Mouse (Mus musculus): ENCODE measurements at regions not wholly inside any gene's neighbourhood (a gene's known extent, or its start where the extent isn't known, plus 50 kb on each side); places are given as distances from the start of the nearest gene placed in this dataset.

DNA sequence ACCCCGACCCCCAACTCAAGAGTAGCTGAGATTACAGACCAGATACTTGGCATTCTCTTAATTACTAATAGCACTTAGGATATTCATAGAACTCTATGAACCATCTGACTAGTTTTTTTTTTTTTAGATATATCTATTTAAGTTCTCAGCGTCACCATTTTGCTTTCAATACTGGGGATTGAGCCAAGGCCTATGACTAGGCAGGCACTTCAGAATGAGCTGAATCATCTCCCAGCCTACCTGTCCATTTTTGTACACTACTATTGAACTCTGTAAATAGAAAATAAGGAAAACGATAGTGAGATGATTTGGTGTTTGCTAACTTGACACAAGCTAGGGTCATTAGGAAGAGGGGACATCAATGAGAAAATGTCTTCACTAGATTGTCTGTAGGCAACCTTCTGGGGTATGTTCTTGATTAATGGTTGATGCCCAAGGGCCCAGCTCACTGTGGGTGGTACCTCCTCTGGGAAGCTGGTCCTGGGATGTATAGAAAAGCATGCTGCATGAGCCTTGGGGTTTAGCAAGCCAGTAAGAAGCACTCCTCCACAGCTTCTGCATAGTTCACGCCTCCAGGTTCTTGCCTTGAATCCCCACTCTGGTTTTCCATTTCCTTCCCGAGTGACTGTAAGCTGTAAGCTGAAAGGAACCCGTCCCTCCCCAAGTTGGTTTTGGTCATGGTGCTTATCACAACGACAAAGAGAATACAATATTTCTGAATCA, 603.5 kb upstream of the Arpp21 start:
- Histone ChIP-seq H3K4me3 (replicated peaks; ENCODE audit: low read length) (no peak overlapping the region), H3K36me3 (ENCODE audit: insufficient read depth, low read length) (no peaks in the 10 kb centered on the region), H3K9me3 (ENCODE audit: low read length) (no peaks in the 10 kb centered on the region), H3K27me3 (ENCODE audit: insufficient read depth, low read length) (no peaks in the 10 kb centered on the region), H3K4me1 (replicated peaks; ENCODE audit: low read depth, low read length) (no peaks in the 10 kb centered on the region)
- TF ChIP-seq CTCF (conservative IDR thresholded peaks at IDR 0.05; ENCODE audit: low read length) = no peak
- TF ChIP-seq NANOG (IDR thresholded peaks at IDR 0.05; ENCODE audit: borderline replicate concordance, low read length) = no peak
- no peak for TF ChIP-seq POU5F1 (IDR thresholded peaks at IDR 0.05; ENCODE audit: borderline replicate concordance, low read length)

DNA sequence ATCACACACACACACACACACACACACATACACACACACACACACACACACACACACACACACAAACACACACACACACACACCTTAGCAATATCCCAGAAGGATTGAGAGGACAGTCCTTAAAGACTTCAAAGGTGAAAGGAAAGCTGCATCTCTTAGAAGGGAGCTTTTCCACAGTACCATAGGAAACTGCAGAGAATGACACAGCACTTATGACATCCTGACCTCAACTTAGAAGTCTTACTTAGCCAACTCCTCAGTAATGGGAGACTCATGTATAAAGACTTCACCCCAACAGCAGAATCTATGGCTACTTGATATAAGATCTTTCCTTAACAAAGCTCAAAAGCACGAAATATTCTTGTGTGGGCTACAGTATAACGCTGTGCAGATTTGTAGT, 601.8 kb upstream of the Arpp21 start:
- H3K4me3 ChIP-seq (replicated peaks; ENCODE audit: low read length) = no peak overlapping the region
- H3K27me3 ChIP-seq (ENCODE audit: insufficient read depth, low read length) = no peaks in the 10 kb centered on the region
- TF ChIP-seq CTCF (conservative IDR thresholded peaks at IDR 0.05; ENCODE audit: low read length) (no peak), POU5F1 (IDR thresholded peaks at IDR 0.05; ENCODE audit: borderline replicate concordance, low read length) (no peak), NANOG (IDR thresholded peaks at IDR 0.05; ENCODE audit: borderline replicate concordance, low read length) (no peak)
- no peaks in the 10 kb centered on the region for H3K9me3 ChIP-seq (ENCODE audit: low read length)
- no peaks in the 10 kb centered on the region for H3K36me3 ChIP-seq (ENCODE audit: insufficient read depth, low read length)
- no peaks in the 10 kb centered on the region for H3K4me1 ChIP-seq (replicated peaks; ENCODE audit: low read depth, low read length)

DNA sequence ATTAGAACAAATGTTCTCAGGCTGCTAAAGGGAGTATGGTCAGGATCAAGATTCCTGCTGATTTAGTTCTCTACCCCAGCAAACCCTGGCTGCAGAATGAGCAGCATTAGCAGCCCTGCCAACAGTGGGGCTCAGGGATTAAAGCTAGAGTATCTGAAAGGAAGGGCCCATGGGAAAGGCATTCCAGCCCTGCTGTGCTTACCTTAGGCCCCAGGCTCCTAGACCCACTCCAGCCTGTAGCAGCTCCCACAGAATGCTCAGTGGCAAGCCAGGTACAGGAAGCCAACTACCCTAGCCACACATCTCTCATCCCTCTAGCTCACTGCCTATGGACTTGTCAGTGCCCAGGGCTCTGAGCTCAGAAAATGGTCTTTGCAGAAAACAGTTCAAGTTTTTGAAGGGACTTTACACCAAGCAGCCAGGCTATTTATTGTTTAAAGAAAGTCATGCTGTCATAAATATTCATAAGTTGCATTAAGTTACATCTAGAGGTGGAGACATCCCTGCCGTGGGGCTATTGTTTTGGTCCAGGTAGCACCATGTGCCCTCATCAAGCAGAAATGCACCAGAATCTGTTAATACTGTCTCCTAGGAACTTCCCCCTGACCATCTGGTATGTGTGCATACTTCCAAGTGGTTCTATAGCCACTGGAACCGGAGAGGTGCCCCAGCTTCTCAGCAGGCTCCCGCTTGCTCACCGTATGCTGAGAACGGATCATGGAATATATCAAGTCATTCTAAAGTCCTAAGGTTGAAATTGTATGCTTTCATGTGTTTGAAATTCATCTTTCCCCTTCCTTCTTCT, 598.9 kb upstream of the Arpp21 start:
- Histone ChIP-seq H3K36me3 (ENCODE audit: insufficient read depth, low read length) (no peaks in the 10 kb centered on the region), H3K4me1 (replicated peaks; ENCODE audit: low read depth, low read length) (no peaks in the 10 kb centered on the region), H3K27me3 (ENCODE audit: insufficient read depth, low read length) (no peaks in the 10 kb centered on the region), H3K9me3 (ENCODE audit: low read length) (no peaks in the 10 kb centered on the region), H3K4me3 (replicated peaks; ENCODE audit: low read length) (no peak overlapping the region)
- TF ChIP-seq POU5F1 (IDR thresholded peaks at IDR 0.05; ENCODE audit: borderline replicate concordance, low read length) (no peak), NANOG (IDR thresholded peaks at IDR 0.05; ENCODE audit: borderline replicate concordance, low read length) (no peak), CTCF (conservative IDR thresholded peaks at IDR 0.05; ENCODE audit: low read length) (no peak)

DNA sequence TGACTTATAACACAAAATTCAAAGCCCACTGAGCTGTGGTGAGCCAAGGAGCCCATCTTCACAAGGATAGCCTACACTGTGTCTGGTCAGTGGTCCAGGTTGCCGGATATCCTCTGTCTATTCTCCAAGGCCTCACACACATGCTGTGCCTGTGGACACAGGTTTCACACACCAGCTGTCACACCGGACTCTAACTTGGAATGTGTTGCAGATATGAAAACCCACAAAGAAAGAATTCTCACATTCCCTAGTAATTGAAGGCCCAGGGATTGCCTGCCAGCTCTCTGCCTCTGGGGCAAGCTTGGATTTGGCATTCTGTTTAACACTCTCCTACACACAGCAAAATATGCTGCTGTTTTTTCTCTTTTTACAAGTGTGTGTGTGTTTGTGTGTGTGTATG, 595.4 kb upstream of the Arpp21 start:
- Histone ChIP-seq H3K36me3 (ENCODE audit: insufficient read depth, low read length) (no peaks in the 10 kb centered on the region), H3K4me3 (replicated peaks; ENCODE audit: low read length) (no peak overlapping the region), H3K27me3 (ENCODE audit: insufficient read depth, low read length) (no peaks in the 10 kb centered on the region), H3K9me3 (ENCODE audit: low read length) (no peaks in the 10 kb centered on the region), H3K4me1 (replicated peaks; ENCODE audit: low read depth, low read length) (no peaks in the 10 kb centered on the region)
- TF ChIP-seq NANOG (IDR thresholded peaks at IDR 0.05; ENCODE audit: borderline replicate concordance, low read length) (no peak), POU5F1 (IDR thresholded peaks at IDR 0.05; ENCODE audit: borderline replicate concordance, low read length) (no peak), CTCF (conservative IDR thresholded peaks at IDR 0.05; ENCODE audit: low read length) (no peak)

GRCm38 (mm10) chr9:112828602-112829001, 592.9 kb upstream of the Arpp21 start:
- TF ChIP-seq POU5F1 (IDR thresholded peaks at IDR 0.05; ENCODE audit: borderline replicate concordance, low read length) (no peak), CTCF (conservative IDR thresholded peaks at IDR 0.05; ENCODE audit: low read length) (no peak), NANOG (IDR thresholded peaks at IDR 0.05; ENCODE audit: borderline replicate concordance, low read length) (no peak)
- H3K4me1 ChIP-seq (replicated peaks; ENCODE audit: low read depth, low read length) = no peaks in the 10 kb centered on the region

DNA sequence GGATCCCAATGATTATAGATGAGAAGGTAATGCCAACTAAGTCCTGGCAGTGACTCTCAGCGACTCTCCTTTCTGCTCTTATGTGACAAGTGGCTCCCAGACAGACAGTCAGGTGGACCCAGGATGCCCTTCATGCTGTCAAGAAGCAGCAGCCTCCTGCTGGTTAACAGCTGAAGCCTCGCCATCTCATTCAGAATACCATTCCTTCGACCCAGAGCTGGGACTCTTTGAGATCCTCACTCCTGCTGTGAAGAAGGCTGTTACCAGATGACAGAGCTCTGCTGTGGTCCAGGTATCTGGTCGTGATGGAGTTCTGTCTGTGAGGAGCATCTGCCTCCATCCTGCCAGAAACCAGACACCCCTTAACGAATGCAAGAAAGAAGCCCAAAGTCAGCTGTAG, 590.9 kb upstream of the Arpp21 start:
- no peaks in the 10 kb centered on the region for H3K9me3 ChIP-seq (ENCODE audit: low read length)
- no peak overlapping the region for H3K4me3 ChIP-seq (replicated peaks; ENCODE audit: low read length)
- no peaks in the 10 kb centered on the region for H3K4me1 ChIP-seq (replicated peaks; ENCODE audit: low read depth, low read length)
- TF ChIP-seq POU5F1 (IDR thresholded peaks at IDR 0.05; ENCODE audit: borderline replicate concordance, low read length) (no peak), NANOG (IDR thresholded peaks at IDR 0.05; ENCODE audit: borderline replicate concordance, low read length) (no peak), CTCF (conservative IDR thresholded peaks at IDR 0.05; ENCODE audit: low read length) (no peak)
- H3K27me3 ChIP-seq (ENCODE audit: insufficient read depth, low read length) = no peaks in the 10 kb centered on the region
- H3K36me3 ChIP-seq (ENCODE audit: insufficient read depth, low read length) = no peaks in the 10 kb centered on the region

More at GRCm38 (mm10) chr9:112828602-112829001, 592.9 kb upstream of the Arpp21 start:
- Histone ChIP-seq H3K9me3 (ENCODE audit: low read length) (no peaks in the 10 kb centered on the region), H3K27me3 (ENCODE audit: insufficient read depth, low read length) (no peaks in the 10 kb centered on the region), H3K36me3 (ENCODE audit: insufficient read depth, low read length) (no peaks in the 10 kb centered on the region), H3K4me3 (replicated peaks; ENCODE audit: low read length) (no peak overlapping the region)

GRCm38 (mm10) chr9:112821940-112822339, 586.2 kb upstream of the Arpp21 start:
- TF ChIP-seq CTCF (conservative IDR thresholded peaks at IDR 0.05; ENCODE audit: low read length) = no peak
- no peak for TF ChIP-seq NANOG (IDR thresholded peaks at IDR 0.05; ENCODE audit: borderline replicate concordance, low read length)
- no peak for TF ChIP-seq POU5F1 (IDR thresholded peaks at IDR 0.05; ENCODE audit: borderline replicate concordance, low read length)
- Histone ChIP-seq H3K9me3 (ENCODE audit: low read length) (no peaks in the 10 kb centered on the region), H3K4me3 (replicated peaks; ENCODE audit: low read length) (no peak overlapping the region), H3K36me3 (ENCODE audit: insufficient read depth, low read length) (no peaks in the 10 kb centered on the region), H3K4me1 (replicated peaks; ENCODE audit: low read depth, low read length) (no peaks in the 10 kb centered on the region), H3K27me3 (ENCODE audit: insufficient read depth, low read length) (no peaks in the 10 kb centered on the region)

GRCm38 (mm10) chr9:112811946-112812345, 576.2 kb upstream of the Arpp21 start:
- Histone ChIP-seq H3K9me3 (ENCODE audit: low read length) (no peaks in the 10 kb centered on the region), H3K27me3 (ENCODE audit: insufficient read depth, low read length) (no peaks in the 10 kb centered on the region), H3K36me3 (ENCODE audit: insufficient read depth, low read length) (no peaks in the 10 kb centered on the region), H3K4me1 (replicated peaks; ENCODE audit: low read depth, low read length) (no peaks in the 10 kb centered on the region), H3K4me3 (replicated peaks; ENCODE audit: low read length) (no peak overlapping the region)
- TF ChIP-seq CTCF (conservative IDR thresholded peaks at IDR 0.05; ENCODE audit: low read length) = peak; percentile 51
- TF ChIP-seq POU5F1 (IDR thresholded peaks at IDR 0.05; ENCODE audit: borderline replicate concordance, low read length) = no peak

Data from E14TG2a.4 (cell line).